Mouse (Mus musculus) C2C12 (cell line): ENCODE measurements around the gene Gfod1. TPM values are rescaled to one million over a fixed set of nuclear protein-coding genes. Genes with fewer than 3 reads are reported as not detected.

Experiments
- H3K27me3 ChIP-seq: one replicate; pipeline ENCODE4 v1.6.1; 2011; ENCODE audit not compliant: control insufficient read depth, insufficient read depth, insufficient read length
- H3K36me3 ChIP-seq: one replicate; pipeline ENCODE4 v1.6.1; 2011; ENCODE audit not compliant: control insufficient read depth, insufficient read depth
- H3K4me3 ChIP-seq: one replicate; pipeline ENCODE4 v1.5.1; 2011; ENCODE audit warnings: mild to moderate bottlenecking, control low read depth; ENCODE audit not compliant: poor library complexity, insufficient read depth, severe bottlenecking
- H3K79me2 ChIP-seq: one replicate; pipeline ENCODE4 v1.6.1; 2011; ENCODE audit not compliant: control insufficient read depth, insufficient read depth
- H3K79me3 ChIP-seq: one replicate; pipeline ENCODE4 v1.6.1; 2011; ENCODE audit warnings: low read depth, control low read depth
- H3ac ChIP-seq: one replicate; pipeline ENCODE3; 2011; ENCODE audit warnings: low read depth; ENCODE audit not compliant: control insufficient read depth, insufficient read length
- CEBPB ChIP-seq: IDR thresholded peaks from one replicate; pipeline ENCODE4 v1.6.1; 2011; ENCODE audit warnings: low read depth, mild to moderate bottlenecking, control low read depth, moderate library complexity
- CTCF ChIP-seq: IDR thresholded peaks from one replicate; pipeline ENCODE4 v1.5.1; 2011; ENCODE audit not compliant: control insufficient read depth, insufficient read depth, insufficient read length
- FOSL1 ChIP-seq: IDR thresholded peaks from one replicate; pipeline ENCODE4 v1.8.0; 2011; ENCODE audit warnings: mild to moderate bottlenecking, low read length; ENCODE audit not compliant: poor library complexity, insufficient read depth, severe bottlenecking
- MAX ChIP-seq: IDR thresholded peaks from one replicate; pipeline ENCODE4 v1.6.1; 2011; ENCODE audit warnings: mild to moderate bottlenecking, control low read depth
- MYOD1 ChIP-seq: IDR thresholded peaks from one replicate; pipeline ENCODE4 v1.6.1; 2011; ENCODE audit warnings: low read depth; ENCODE audit not compliant: control insufficient read depth, insufficient read length
- MYOG ChIP-seq: IDR thresholded peaks from one replicate; pipeline ENCODE4 v1.6.1; 2011; ENCODE audit not compliant: control insufficient read depth, insufficient read length; ENCODE audit errors: extremely low read depth
- USF1 ChIP-seq: IDR thresholded peaks from one replicate; pipeline ENCODE4 v1.6.1; 2011; ENCODE audit warnings: low read depth, mild to moderate bottlenecking, control low read depth, moderate library complexity
- polyA plus RNA-seq: library from polyadenylated mRNA; unstranded; fragments of >200 nt; fragmentation: generic; extraction: Trizol; gene quantifications from one replicate; pipeline ENCODE4 v1.2.1, GENCODE M21; 2012; ENCODE audit warnings: missing spikeins

Gene Gfod1
- polyA plus RNA-seq, 1 experiment: 10.3 TPM

DNA sequence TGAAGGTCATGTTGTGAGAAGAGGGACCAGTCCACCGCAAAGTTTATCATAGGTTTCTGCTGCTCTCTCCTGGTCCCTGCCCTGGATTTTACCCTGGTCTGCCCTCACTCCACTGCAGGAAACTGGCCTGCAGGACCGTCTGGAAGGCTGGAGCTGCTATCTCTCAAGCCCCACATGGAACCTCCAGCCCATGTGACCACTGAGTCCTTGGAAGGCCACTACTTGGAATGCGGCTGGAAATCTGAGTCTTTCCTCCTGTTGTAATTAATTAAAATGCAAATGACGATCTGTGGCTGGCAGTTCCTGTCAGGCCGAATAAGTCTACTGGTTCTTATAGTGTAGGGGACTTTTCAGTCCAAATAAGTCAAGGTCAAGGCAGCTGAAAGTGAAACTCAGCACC is 50.4 kb downstream of the Gfod1 start:
- no peaks in the 10 kb centered on the region for H3K27me3 ChIP-seq
- TF ChIP-seq FOSL1: no peak
- TF ChIP-seq CEBPB: no peak
- TF ChIP-seq MYOD1: no peak
- TF ChIP-seq MAX: no peak
- TF ChIP-seq CTCF: no peak
- no peak for TF ChIP-seq MYOG

GRCm38 (mm10) chr13:43252105-43252790 is 51.7 kb downstream of the Gfod1 start:
- Histone ChIP-seq H3K27me3 (no peaks in the 10 kb centered on the region), H3K4me3 (no peak overlapping the region), H3ac (no peak overlapping the region), H3K79me2 (peaks cover 70% of the 10 kb centered on the region), H3K79me3 (peaks cover 29% of the 10 kb centered on the region), H3K36me3 (no peaks in the 10 kb centered on the region)
- TF ChIP-seq CEBPB (no peak), FOSL1 (no peak), CTCF (no peak), MYOD1 (no peak), MYOG (no peak), MAX (no peak), USF1 (no peak)

More for the DNA sequence above, 50.4 kb downstream of the Gfod1 start:
- H3K79me2 ChIP-seq: peaks cover 71% of the 10 kb centered on the region
- no peak overlapping the region for H3K4me3 ChIP-seq
- H3K36me3 ChIP-seq: no peaks in the 10 kb centered on the region
- H3K79me3 ChIP-seq: peaks cover 26% of the 10 kb centered on the region
- no peak overlapping the region for H3ac ChIP-seq

- Histone ChIP-seq H3K36me3 (peaks cover under 1% of the 10 kb centered on the region), H3K79me2 (peaks cover 68% of the 10 kb centered on the region), H3K4me3 (no peak overlapping the region), H3K27me3 (no peaks in the 10 kb centered on the region), H3K79me3 (peaks cover 22% of the 10 kb centered on the region), H3ac (no peak overlapping the region)
- no peak for TF ChIP-seq MAX
- no peak for TF ChIP-seq USF1
- no peak for TF ChIP-seq CTCF
- TF ChIP-seq CEBPB: no peak
- no peak for TF ChIP-seq MYOD1
Measured at GRCm38 (mm10) chr13:43251391-43251790, 52.6 kb downstream of the Gfod1 start.

DNA sequence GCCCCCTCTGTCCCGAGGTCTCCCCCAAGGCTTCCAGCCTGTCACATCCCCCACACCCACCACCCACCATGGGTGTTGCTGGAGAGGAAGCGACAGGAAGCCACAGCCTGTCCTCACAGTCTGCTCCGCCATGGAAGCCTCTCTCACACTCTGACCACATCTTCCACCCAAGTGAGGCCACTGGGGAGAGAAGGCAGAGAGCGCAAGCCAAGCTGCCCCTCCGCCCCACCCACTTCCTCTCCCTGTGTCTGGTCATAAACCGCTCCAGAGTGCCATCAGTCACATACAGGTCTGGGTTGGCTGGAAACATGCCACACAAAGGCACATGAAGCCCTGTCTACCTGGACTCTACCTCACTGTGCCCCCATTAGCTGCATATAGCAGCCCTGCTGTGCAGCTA is 53.3 kb downstream of the Gfod1 start:
- TF ChIP-seq CTCF (no peak), MYOG (no peak)

GRCm38 (mm10) chr13:43250106-43250505 is 53.9 kb downstream of the Gfod1 start:
- peaks cover 20% of the 10 kb centered on the region for H3K79me3 ChIP-seq
- H3ac ChIP-seq: no peak overlapping the region
- no peaks in the 10 kb centered on the region for H3K27me3 ChIP-seq
- peaks cover 57% of the 10 kb centered on the region for H3K79me2 ChIP-seq
- H3K4me3 ChIP-seq: no peak overlapping the region
- H3K36me3 ChIP-seq: peaks cover 8% of the 10 kb centered on the region
- TF ChIP-seq FOSL1 (no peak), CTCF (no peak), MAX (no peak), CEBPB (no peak), MYOD1 (no peak), USF1 (no peak), MYOG (no peak)

More for the DNA sequence above, 53.3 kb downstream of the Gfod1 start:
- H3ac ChIP-seq: no peak overlapping the region
- peaks cover 62% of the 10 kb centered on the region for H3K79me2 ChIP-seq
- no peak overlapping the region for H3K4me3 ChIP-seq
- peaks cover 7% of the 10 kb centered on the region for H3K36me3 ChIP-seq
- H3K79me3 ChIP-seq: peaks cover 20% of the 10 kb centered on the region
- no peaks in the 10 kb centered on the region for H3K27me3 ChIP-seq

- Histone ChIP-seq H3K79me2 (peaks cover 52% of the 10 kb centered on the region), H3K4me3 (no peak overlapping the region), H3K27me3 (no peaks in the 10 kb centered on the region), H3K36me3 (peaks cover 12% of the 10 kb centered on the region), H3ac (no peak overlapping the region), H3K79me3 (peaks cover 16% of the 10 kb centered on the region)
- TF ChIP-seq MAX: no peak
- no peak for TF ChIP-seq MYOD1
- no peak for TF ChIP-seq CTCF
- no peak for TF ChIP-seq CEBPB
- TF ChIP-seq FOSL1: no peak
- TF ChIP-seq USF1: no peak
- TF ChIP-seq MYOG: no peak
Measured at GRCm38 (mm10) chr13:43248381-43248780, 55.6 kb downstream of the Gfod1 start.
